Mouse (Mus musculus) cerebellum, adult 2 months (tissue): ENCODE measurements around the gene Abca1.

Experiments
- CTCF ChIP-seq: fragments of 200-500 bp; IDR thresholded peaks from 2 replicates; pipeline ENCODE4 v1.5.1; 2011; ENCODE audit warnings: low read depth, mild to moderate bottlenecking, control low read depth, low read length, moderate library complexity, borderline replicate concordance; ENCODE audit not compliant: insufficient read depth
- POLR2A ChIP-seq: fragments of 200-500 bp; IDR thresholded peaks from 2 replicates; pipeline ENCODE4 v1.6.1; 2011; ENCODE audit warnings: low read length, control low read depth, borderline replicate concordance; ENCODE audit not compliant: insufficient read depth

- TF ChIP-seq POLR2A (no peak), CTCF (no peak)
Observed at GRCm38 (mm10) chr4:53129716-53130301, 29.9 kb downstream of the Abca1 start.
